Mouse (Mus musculus) testis, adult 2 months (tissue): ENCODE data around the gene Car5a. TPM values are rescaled to one million over a fixed set of nuclear protein-coding genes. Genes with fewer than 3 reads are reported as not detected.

Experiments used
- H3K27ac ChIP-seq: fragments of 200-500 bp; 2 replicates; pipeline ENCODE4 v1.5.1; 2012; ENCODE audit warnings: low read depth, low read length; ENCODE audit not compliant: control insufficient read depth, insufficient read depth
- H3K27me3 ChIP-seq: fragments of 200-500 bp; 2 replicates; pipeline ENCODE4 v1.6.1; 2012; ENCODE audit warnings: mild to moderate bottlenecking, low read length, moderate library complexity; ENCODE audit not compliant: control insufficient read depth, insufficient read depth
- H3K36me3 ChIP-seq: fragments of 200-500 bp; 2 replicates; pipeline ENCODE4 v1.6.1; 2012; ENCODE audit warnings: mild to moderate bottlenecking, low read length; ENCODE audit not compliant: control insufficient read depth, insufficient read depth
- H3K4me1 ChIP-seq: fragments of 200-500 bp; 2 replicates; pipeline ENCODE4 v1.6.1; 2012; ENCODE audit warnings: low read length; ENCODE audit not compliant: control insufficient read depth, insufficient read depth
- H3K4me3 ChIP-seq: fragments of 200-500 bp; 2 replicates; pipeline ENCODE4 v1.5.1; 2012; ENCODE audit warnings: low read depth, mild to moderate bottlenecking, low read length, moderate library complexity, mixed read lengths; ENCODE audit not compliant: control insufficient read depth
- CTCF ChIP-seq: fragments of 200-500 bp; IDR thresholded peaks from 2 replicates; pipeline ENCODE4 v1.5.1; 2012; ENCODE audit warnings: low read depth, mild to moderate bottlenecking, inconsistent platforms, low read length, moderate library complexity; ENCODE audit not compliant: control insufficient read depth, insufficient read depth, insufficient replicate concordance
- POLR2A ChIP-seq: fragments of 200-500 bp; IDR thresholded peaks from 2 replicates; pipeline ENCODE4 v1.6.1; 2012; ENCODE audit warnings: low read depth, mild to moderate bottlenecking, inconsistent platforms, low read length, moderate library complexity; ENCODE audit not compliant: control insufficient read depth
- polyA plus RNA-seq: library from polyadenylated mRNA; depleted of rRNA; stranded (reverse); fragments of >200 nt; gene quantifications from 2 replicates; pipeline ENCODE4 v1.2.3, GENCODE M21; 2012

Car5a gene
- polyA plus RNA-seq, 1 experiment = not detected

GRCm38 (mm10) chr8:121948321-121949145 is 3.8 kb upstream of the Car5a start:
- no peaks in the 10 kb centered on the region for H3K27me3 ChIP-seq
- no peak overlapping the region; the same call in 1 of the 2 replicates for H3K4me3 ChIP-seq
- TF ChIP-seq CTCF (no peak), POLR2A (no peak)
- H3K4me1 ChIP-seq = peaks cover 27% of the 10 kb centered on the region
- no peaks in the 10 kb centered on the region for H3K36me3 ChIP-seq
- H3K27ac ChIP-seq = no peak overlapping the region

GRCm38 (mm10) chr8:121947753-121948141 is 3.0 kb upstream of the Car5a start:
- no peaks in the 10 kb centered on the region for H3K27me3 ChIP-seq
- H3K27ac ChIP-seq = no peak overlapping the region
- peak overlapping the region; percentile 19 for H3K4me3 ChIP-seq
- no peak for TF ChIP-seq POLR2A
- TF ChIP-seq CTCF = no peak
- H3K4me1 ChIP-seq = peaks cover 27% of the 10 kb centered on the region
- H3K36me3 ChIP-seq = no peaks in the 10 kb centered on the region

- no peak overlapping the region; the same call in 1 of the 2 replicates for H3K27ac ChIP-seq
- H3K4me3 ChIP-seq = no peak overlapping the region
- TF ChIP-seq POLR2A (no peak), CTCF (no peak)
- H3K27me3 ChIP-seq = no peaks in the 10 kb centered on the region
- peaks cover 26% of the 10 kb centered on the region for H3K4me1 ChIP-seq
- no peaks in the 10 kb centered on the region for H3K36me3 ChIP-seq
These were observed 2.5 kb upstream of the Car5a start for GRCm38 (mm10) chr8:121947047-121947752.

GRCm38 (mm10) chr8:121946351-121946750 is 1.6 kb upstream of the Car5a start:
- no peak overlapping the region for H3K4me3 ChIP-seq
- H3K4me1 ChIP-seq = peaks cover 24% of the 10 kb centered on the region
- TF ChIP-seq POLR2A (no peak), CTCF (no peak)
- no peaks in the 10 kb centered on the region for H3K27me3 ChIP-seq
- H3K36me3 ChIP-seq = no peaks in the 10 kb centered on the region
- no peak overlapping the region for H3K27ac ChIP-seq

GRCm38 (mm10) chr8:121943716-121944115 is 988 bp downstream of the Car5a start:
- Histone ChIP-seq H3K27ac (no peak overlapping the region), H3K27me3 (no peaks in the 10 kb centered on the region), H3K36me3 (no peaks in the 10 kb centered on the region), H3K4me1 (peaks cover 19% of the 10 kb centered on the region), H3K4me3 (no peak overlapping the region)
- TF ChIP-seq CTCF (no peak), POLR2A (no peak)

- peaks cover 13% of the 10 kb centered on the region for H3K4me1 ChIP-seq
- H3K27ac ChIP-seq = no peak overlapping the region
- H3K36me3 ChIP-seq = no peaks in the 10 kb centered on the region
- no peak overlapping the region for H3K4me3 ChIP-seq
- no peaks in the 10 kb centered on the region for H3K27me3 ChIP-seq
- TF ChIP-seq POLR2A = no peak
These were observed 1.6 kb downstream of the Car5a start for GRCm38 (mm10) chr8:121943057-121943540.

GRCm38 (mm10) chr8:121938732-121939131 is 6.0 kb downstream of the Car5a start:
- Histone ChIP-seq H3K27me3 (no peaks in the 10 kb centered on the region), H3K27ac (no peak overlapping the region), H3K4me3 (no peak overlapping the region), H3K4me1 (peaks cover 6% of the 10 kb centered on the region), H3K36me3 (no peaks in the 10 kb centered on the region)
- TF ChIP-seq POLR2A = no peak
- TF ChIP-seq CTCF = no peak
